Mouse (Mus musculus) kidney, postnatal 25 days (tissue): ENCODE measurements at regions not wholly inside any gene's neighbourhood (a gene's known extent, or its start where the extent isn't known, plus 50 kb on each side); places are given as distances from the start of the nearest gene placed in this dataset.
A peak's percentile ranks its signal among the peaks of the same experiment; 100 is the strongest.

ENCODE experiments used
- DNase-seq, 2 experiments: peaks; one replicate each; pipeline ENCODE4 v3.0.0; 2021; ENCODE audit warnings: mixed read lengths in 2 of 2

DNA sequence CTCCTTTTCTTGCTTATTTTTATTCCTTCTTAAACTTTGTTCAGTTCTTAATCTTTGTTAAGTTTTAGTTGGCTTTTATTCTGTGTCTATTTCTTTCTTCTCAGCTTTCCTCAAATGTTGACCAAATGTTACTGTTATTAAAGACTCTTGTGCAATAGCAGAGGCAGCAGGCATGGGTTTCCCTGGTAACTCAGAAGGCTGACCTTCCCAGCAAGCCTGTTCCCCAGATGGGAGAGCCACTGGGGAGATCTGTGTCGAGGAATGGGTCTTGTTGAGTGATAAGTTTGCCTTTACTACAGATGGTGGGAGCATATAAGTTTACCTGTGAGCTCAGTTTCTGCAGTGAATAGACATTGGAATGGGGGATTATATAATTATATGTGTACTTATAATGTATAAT is 237.2 kb downstream of the Plpp3 start:
- DNase-seq, result no peak

DNA sequence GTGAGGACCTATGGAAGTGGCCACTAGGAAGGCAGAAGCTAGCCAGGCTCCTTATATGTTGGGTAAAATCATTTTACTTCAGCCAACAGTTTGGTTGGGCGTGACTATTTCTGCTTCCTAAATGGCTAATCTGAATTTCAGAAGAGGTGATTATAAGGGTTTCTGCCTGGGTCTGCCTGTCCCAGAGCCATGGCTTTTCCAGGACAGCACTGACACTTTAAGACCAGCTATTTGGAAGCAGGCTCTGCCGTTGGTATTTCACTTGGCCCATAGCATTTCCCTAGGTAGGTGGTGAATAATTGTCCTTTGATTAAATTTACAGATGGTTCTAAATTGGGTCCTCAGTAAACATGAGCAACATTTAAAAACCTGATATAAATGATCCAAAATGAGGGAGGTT is 240.3 kb downstream of the Plpp3 start:
- DNase-seq, result no peak

DNA sequence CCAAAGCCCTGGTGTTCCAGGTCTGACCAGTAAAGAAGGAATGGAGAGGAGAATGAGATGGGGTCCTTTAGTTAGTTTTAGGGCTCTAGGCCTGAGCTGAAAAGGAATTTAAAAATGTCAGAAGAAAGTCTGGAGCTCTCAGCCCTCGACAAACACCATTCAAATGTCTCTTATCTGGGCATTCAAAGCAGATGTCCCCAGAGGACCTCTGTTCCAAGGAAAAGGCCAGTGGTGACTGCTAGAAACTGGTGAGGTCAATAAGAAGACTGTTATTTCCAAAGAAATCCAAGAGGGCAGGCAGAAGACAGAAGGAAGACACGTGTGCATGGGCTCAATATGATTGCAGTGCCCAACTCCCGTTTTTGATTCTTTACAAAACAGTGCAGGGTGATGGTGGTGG is 244.9 kb downstream of the Plpp3 start:
- no peak for DNase-seq

DNA sequence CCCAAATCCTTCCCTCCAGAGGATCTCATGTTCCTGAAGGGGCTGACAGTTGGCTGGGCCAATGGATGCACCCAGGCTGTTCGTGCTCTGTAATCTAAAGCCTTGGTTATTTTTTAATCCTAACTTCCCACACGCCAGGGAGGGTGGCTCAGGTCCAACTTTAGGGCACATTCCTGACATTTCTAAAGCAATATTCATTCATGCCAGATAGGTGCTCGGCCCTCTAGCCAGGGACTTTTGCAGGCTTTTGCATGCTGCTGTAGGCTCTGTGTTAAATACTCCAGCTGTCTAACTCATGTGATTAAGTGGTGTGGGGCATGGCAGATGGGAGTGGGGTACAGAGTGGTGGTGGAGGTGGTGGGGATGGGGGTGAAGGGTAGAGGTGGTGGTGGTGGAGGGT is 246.0 kb downstream of the Plpp3 start:
- peak; percentile 89 to 90 for DNase-seq

DNA sequence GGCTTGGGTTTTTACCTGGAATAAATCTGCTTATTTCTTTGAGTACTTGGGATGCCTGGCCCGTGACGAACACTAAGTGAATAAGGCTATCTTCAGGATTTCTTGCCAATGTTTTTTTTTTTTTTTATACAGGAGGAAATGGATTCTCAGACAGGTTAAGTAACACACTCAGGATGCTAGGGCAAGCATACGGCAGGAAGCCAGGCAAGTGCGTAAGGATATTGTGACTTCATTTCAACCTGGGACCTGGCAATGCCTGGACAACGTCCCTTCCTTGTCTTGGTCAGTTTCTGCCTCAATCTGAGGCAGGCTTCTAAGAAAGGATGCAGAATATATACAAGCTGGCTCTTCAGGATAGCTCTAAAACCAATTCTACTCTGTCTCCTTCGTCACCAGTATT is 246.5 kb downstream of the Plpp3 start:
- DNase-seq, result peak; percentile 30 to 48

DNA sequence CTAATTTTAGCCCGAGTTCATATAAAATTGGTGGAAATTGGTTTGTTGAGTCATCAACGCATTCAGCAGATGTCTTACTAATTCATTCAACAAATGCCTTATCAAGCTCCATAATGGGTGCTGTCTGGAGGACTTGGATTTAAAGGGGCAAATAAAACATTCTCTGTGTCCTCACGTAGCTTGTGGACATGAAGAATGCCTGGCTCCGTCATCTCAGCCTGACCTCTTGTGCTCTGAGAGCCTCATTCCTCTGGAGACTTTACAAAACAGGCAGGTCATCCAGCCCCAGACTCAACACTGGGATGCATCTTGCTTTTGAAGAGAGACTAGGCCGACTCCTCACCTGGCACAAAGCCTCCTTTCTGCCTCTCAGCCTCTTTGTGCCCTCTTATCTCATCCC is 248.6 kb downstream of the Plpp3 start:
- no peak for DNase-seq

DNA sequence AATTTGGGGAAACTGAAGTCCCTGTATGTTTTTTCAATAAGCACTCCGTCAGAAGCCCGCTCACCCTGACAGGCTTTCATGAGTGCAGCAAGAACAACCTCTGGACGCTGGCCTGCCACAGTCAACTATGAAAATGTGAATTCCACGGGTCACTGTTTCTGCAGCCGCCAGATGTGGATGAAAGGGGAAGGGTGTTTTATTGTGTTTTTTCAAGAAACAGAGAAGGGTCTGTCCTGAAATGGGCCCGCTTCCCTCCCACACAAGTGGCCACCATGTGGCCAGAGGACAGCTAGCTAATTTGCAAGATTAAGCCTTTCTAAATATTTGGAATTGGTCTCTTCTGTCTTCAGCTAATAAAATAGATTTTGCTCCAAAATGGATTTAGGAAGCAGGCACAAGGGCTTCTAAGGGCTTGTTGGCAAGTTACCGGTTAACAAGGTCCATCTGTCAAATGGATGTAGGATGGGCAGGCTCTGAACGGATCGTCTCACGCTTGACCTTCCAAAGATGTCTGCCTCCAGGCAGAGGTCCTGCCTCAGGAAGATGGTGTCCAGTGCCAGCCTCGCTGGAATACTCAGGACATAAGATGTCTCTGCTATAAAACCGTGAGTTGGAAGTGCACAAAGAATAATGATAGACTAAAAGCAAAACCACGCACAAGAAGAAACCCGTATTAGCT is 249.8 kb downstream of the Plpp3 start:
- no peak for DNase-seq

DNA sequence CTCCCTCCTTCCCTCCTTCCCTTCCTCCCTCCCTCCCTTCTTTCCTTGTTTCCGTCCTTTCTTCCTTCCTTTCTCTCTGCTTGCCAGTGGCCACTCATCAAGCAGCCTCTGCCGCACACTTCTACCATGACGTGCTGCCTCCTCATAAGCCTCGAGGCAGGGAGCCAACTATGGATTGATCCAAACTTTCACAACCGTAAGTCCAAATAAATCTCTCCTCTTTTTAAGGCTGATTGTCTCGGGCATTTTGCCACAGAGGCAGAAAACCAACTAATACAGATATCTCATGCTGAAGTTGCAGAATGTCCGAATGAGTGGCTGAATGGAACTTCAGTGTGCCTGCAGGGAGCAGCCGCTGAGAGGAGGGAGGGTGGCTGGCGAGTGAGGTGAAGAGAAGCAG is 251.7 kb downstream of the Plpp3 start:
- no peak for DNase-seq

DNA sequence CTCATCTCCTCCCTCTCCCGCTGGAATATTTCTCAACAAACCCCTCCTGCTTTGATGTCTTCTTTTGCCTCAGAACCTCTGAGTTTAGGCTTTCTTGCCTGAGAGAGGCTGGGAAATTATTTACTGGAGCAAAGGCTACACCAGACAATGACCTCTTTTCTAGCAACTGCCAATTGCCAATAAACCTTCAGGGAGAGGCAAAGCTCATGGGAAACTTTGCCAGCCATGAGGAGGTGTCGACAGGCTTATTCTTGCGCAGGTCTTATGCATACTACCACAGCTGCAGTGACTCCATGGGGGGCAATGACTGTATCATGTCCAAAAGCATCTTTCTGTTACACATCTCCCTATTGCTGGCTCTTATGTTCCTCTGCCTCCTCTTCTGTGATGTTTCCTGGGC is 260.0 kb downstream of the Plpp3 start:
- no peak for DNase-seq

DNA sequence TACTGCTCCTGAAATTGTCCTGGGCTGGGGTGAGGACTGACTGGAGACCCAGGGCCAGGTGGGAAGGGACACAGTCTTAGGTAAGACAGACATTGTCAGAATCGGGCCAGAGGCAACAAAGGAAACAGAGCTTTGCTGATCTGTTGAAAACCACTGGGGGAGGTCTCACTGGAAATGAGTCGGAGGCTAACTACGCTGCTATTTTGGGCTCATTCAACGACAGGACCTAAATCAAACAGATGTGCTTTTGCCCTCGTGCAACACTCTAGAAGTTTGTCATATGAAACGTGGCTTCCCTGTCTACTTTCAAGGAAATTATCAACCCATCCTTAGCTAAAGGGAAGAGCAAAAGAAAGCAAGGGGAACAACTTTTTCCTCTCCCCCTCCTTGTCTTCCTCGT is 265.3 kb downstream of the Plpp3 start:
- no peak for DNase-seq

DNA sequence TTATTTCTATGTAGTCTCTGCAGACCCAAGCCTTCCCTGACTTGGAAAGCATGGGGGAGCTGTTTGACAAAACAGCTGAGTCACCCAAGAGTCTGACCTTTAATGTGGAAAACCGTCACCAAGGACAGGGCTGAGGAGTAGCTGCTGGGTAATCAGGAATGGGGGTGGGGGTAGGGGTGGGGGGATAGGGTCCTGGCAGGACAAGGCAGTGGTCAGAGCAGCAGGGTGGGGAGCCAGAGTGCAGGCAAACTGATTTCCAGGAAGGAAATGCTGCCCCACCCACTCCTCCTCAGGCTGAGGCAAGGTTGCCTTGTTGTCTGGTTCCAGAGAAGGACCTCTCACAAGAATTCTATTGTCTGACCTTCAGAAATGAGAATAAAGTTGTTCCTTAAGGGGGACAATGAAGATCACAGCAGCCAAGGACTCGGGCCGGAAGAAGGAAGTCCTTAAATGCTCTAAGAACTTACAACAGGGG is 266.6 kb downstream of the Plpp3 start:
- DNase-seq, result peak; percentile 25 to 77

DNA sequence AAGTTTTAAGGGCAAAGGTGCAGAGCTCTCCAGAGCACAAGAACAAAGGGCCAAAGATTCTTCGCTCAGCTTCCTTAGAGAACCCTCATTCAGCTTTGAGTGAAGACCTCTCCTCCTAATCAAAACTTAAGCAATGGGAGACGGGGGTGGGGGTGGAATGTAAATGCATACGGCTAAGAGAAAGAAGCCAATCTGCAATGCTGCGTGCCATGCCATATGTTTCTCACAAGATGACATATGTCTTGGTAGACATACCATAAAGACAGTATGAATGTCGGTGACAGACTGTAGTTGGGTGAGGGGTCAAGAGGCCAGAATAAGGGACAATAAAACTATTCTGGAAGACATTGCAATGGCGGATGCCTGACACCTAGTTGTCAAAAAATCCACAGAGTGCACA is 267.9 kb downstream of the Plpp3 start:
- DNase-seq, result no peak

DNA sequence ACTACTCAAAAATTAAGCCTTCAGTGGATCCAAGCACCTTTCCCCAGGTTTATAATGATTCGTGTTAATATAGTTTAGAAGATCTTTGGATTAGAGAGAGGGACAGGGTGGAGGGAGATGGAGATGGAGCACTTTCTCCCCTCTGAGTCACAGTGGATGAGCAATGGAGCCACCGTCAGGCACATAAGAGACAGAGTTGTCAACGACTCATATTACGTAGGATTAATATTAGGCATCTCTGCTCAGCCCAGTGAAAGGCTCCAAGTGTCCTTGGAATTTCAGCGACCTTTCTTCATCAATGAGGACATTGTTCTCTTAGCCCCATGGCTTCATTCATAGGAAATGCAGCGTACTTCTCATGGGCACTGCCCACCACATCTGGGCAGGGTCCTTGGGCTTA is 270.4 kb downstream of the Plpp3 start:
- DNase-seq, result no peak

DNA sequence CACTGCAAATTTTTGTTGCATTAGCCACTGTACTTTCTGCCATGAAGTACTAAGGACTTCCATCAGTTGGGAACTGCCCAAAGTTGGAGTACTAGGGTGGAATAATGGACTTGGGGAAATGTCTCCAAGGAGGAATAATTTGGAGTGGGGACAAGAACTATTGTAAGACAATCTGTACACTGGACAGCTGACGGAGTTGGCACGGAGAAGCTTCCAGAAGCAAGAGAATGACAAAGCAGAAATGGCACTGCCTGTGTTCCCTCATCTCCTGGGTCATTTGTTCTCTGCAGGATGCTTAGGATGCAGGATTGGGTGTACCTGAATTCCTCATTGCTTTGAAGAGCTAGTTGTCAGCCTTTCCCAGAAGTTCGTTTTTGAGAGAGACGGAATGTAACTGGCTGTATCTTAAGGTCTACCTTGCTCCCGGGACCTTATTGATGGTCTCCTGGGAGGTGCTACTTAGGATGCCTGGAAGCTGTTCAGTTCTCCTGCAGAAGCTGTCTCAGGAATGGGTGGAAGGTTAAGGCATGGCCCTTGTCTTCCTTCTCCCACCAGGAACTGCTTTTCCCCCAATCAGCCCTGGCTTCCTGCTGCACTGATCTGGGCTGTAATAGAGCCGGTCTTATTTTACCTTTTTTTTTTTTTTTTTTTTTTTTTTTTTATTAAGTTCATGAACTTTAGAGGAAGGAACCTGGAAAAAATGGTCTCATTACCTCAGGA is 272.4 kb downstream of the Plpp3 start:
- DNase-seq, result peak in 1 of 2 experiments; percentile 42

DNA sequence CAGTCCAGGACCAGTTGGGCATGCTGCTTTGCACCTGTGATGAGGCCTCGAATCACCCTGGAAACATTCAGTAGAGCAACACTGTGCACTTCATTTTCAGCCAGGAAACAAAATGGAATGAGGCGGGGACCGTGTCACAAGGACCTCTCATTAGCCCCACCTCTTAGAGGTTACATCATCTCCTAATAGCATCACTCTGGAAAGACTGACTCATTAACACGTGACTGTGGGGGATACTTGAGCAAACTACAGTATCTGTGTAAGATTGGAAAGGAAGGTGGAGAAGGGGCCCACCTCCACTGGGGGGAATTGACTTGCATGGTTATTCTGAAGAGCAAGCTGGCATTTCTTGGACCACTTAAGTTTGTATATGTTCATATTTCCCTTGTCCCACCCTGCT is 275.3 kb downstream of the Plpp3 start:
- DNase-seq, result no peak

DNA sequence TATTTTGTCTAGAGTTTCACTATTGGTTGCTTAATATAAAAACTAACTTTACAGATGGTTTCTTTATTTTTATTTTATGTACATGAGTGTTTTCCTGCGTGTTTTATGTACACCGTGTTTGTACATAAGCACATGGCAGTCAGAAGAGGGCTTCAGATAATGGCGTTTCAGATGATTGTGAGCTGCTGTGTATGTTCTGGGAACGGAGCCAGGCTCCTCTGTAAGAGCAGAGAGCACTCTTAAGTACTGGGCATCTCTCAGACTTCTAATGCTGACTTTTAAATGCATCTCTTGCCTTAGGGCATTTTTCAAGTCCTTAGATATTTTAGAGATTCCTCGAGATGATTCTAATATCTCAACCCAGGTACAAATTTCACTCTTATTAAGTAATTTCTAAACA is 280.0 kb downstream of the Plpp3 start:
- no peak for DNase-seq

DNA sequence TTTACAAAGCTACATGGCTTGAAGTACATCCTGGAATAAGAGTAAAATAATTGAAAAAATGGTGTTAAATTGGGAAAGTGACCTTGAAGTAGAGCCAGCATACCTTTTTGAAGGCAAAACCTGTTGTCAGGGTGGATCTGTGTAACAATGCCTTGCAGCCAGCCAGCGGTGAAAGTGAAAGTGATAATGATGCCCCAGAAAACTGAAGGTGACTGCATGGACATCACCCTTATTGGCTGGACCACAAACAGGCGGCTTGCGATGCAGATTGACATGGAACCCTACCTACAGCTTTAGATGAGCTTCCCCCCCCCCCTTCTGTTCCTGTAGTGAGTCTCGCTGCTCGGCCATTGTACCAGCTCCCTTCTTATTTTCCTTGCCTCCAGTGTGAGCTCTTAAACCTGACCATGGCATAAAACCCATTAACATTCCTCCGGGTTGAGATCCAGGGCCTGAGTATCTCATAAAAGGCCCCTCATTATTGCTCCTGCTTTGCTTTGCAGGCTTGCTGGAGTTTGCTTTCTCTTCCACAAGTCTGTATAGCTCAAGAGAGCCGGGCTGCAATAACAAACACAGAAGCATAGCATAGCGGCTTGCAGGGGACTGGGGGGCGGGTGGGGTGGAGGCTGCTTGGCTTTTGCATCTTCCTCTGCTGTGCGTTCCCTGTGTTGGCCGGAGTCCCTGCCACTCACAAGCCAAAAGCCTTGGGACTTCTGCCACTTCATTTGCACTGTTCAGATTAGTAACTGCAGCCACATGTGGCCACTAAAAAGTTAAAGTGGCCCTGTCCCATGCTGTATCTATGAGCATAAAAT is 292.1 kb downstream of the Plpp3 start:
- no peak for DNase-seq

DNA sequence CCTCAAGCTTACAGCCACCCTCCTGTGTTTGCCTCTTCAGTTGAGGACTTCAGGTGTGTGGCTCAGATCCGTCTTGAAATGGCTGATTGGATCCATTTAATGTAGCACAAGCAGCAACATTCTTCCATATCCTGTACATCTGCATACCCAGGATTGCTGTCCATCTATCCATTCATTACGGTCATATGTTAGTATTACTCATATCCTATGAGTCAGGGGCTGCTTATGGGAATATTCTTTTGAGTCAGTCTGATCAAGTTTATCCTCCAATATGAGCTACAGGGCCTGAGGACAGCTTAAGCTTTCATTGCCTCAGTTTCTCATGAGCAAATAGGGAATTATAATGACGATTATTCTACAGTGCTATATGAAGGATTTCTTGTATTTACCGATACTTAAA is 293.7 kb downstream of the Plpp3 start:
- no peak for DNase-seq

DNA sequence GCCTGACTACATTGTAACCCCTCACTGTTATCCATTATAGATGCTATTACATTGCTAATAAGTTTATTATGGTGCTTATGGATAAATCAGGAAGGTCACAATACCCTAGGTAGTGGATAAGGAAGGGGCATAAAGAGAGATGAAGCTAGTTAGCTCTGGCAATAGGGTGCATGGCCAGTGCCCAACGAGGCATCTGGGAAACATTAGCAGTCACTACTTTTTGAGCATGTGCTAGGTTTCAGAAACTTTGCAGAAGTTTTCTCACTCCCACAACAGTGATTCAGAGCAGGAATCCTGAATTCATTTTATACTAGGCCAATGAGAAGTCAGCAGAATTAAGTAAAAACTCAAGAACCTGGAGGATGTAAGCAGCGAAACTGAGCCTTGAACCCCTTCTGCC is 294.7 kb downstream of the Plpp3 start:
- DNase-seq, result no peak

DNA sequence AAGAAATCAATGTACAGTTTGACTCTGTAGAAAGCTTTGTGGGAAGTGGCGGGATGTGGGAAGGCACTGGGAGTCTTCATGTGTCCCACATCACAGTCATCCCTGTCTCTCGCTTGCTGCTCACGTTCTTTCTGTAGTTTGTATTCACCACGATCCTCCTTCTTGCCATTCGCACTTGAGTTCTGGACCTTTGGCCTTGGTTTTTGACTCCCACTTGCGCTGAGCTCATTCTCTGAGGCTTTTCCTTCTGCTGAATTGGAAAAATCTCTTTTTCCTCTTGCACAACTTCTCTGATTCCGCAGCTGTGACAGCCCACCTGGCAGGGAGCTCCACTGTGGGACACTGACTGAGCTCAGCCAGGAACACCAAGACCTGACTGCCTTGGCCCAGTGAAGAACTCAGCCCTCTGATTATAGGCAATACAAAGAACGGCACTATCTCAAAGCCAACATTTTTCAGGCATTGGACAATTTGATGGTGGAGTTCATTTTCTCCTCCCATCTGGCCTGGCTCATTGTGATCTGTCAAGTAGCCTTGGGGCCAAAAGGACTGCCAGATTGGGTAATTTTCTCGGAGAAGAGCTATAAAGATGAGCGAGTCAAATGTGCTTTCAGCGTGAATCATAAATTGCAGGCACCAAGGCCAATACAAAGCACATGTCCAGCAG is 299.9 kb downstream of the Plpp3 start:
- no peak for DNase-seq

DNA sequence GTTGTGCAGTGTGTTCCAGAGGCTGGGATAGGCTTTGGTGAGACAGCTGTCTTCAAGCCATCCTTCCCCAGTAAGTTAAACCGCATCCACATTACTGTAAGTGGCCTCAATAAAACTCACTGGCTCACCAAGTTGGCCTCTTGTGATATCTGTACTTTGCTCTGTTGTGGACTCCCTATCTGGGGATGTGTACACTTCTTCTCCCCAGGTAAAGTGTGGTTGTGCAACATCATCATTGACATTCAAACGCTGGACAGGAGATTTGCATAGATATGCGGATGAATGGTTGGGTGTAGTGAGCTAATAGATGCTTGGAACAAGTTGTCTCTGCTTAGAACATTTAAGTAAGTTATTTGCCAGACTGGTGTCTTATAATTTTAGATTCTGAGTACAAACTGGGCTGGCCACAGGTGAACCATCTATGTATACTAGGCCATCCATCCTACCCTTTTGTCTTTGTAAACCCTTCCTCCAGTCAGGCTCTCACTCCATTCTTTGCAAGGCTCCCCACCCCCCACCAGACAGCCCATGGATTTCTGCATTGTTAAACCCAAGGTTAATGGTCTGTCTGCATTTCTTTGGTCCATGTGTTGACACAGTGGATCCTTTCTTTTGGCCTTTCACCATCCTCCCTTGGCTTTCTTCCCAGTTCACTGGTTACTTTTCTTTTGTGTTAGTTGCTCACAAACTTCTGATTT is 303.0 kb downstream of the Plpp3 start:
- DNase-seq, result no peak

DNA sequence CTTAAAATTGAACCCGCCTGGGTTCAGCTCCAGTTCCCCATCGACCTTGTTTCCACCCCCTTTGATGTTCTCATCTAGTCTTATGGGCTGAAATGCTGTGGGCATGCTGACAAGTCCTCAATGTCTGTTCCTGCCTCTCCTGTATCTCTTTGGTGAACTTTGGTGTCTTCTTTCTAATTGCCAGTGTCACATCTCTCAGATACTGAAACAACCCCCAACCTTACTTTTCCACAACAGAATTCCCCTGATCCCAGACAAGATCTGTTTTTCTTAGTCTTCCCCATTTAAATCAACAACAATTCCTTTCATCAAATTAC is 303.5 kb downstream of the Plpp3 start:
- DNase-seq, result no peak

DNA sequence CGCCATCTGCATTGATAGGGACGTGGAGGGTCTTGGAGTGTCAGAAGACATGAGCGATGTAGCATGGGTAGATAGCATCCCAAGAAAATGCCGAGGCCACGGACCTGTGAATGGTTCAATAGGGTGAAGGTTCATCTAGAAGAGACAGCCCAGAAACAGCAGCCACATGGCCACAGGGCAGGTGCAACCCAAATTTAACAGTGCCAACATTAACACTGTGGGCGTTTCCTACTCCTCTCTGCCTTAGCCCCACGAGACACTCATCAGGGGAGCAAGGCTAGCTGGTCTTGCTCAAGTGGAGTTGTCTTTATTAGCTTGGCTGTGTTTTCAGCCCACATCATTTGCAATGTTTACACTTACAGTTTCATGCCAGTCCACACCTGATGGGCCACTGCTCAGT is 310.7 kb downstream of the Plpp3 start:
- DNase-seq, result no peak
